Mouse (Mus musculus) mouse trophoblast stem cell (cell line): ENCODE data around the gene Igsf21.

Source experiments
- in situ Hi-C, 2 experiments: fragments of 300-500 bp; cut with MseI, MboI; formaldehyde crosslinking; loops; 2 replicates in 1 of 2; 3 replicates in 1 of 2; pipeline ENCODE4 v1.15.1; 2025

Igsf21 gene

DNA sequence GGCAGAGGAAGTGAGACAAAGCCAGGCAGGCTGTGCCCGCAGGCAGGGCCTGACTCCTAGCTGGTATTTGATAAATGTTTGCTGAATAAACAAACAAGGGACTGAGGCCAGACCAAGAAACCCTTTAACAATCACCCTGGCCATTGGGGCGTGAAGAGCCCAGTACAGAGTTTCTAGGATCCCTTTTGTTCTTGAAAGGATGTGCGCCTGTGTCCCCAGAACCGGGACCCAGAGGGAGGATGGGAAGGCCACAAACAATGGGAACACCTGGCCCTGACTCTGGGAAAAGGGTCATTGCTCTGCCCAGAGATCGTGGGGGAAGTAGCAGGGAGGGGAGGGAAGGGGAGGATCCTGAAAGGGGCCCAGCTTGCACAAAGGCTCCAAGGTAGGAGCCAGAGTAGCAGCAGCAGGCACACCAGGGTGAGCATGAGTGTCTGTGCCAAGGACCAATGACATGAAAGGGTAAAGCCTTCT lies 269.2 kb downstream of the Igsf21 start:
- in situ Hi-C loops = no loop called here
